Mouse (Mus musculus) kidney, adult 2 months (tissue): Measurements from ENCODE around the gene Pde1a. TPM values are rescaled to one million over a fixed set of nuclear protein-coding genes. Genes with fewer than 3 reads are reported as not detected.

Experiments
- DNase-seq: peaks from one replicate; pipeline ENCODE4 v3.0.0; 2021
- H3K27ac ChIP-seq: fragments of 200-500 bp; 2 replicates; pipeline ENCODE4 v1.5.1; 2012; ENCODE audit warnings: low read depth, low read length, control low read depth, inconsistent platforms; ENCODE audit not compliant: insufficient read depth
- H3K27me3 ChIP-seq: fragments of 200-500 bp; replicated peaks from 2 replicates; pipeline ENCODE4 v1.6.1; 2012; ENCODE audit warnings: mild to moderate bottlenecking, moderate library complexity, low read length, inconsistent platforms; ENCODE audit not compliant: control insufficient read depth, insufficient read depth
- H3K36me3 ChIP-seq: fragments of 200-500 bp; 2 replicates; pipeline ENCODE4 v1.6.1; 2012; ENCODE audit warnings: mild to moderate bottlenecking, moderate library complexity, low read length, inconsistent platforms; ENCODE audit not compliant: control insufficient read depth, insufficient read depth
- H3K4me1 ChIP-seq: fragments of 200-500 bp; 2 replicates; pipeline ENCODE4 v1.6.1; 2011; ENCODE audit warnings: low read length; ENCODE audit not compliant: control insufficient read depth, insufficient read depth
- H3K4me3 ChIP-seq: fragments of 200-500 bp; 2 replicates; pipeline ENCODE4 v1.5.1; 2011; ENCODE audit warnings: mild to moderate bottlenecking, low read depth, low read length, control low read depth; ENCODE audit not compliant: insufficient read depth
- CTCF ChIP-seq: fragments of 200-500 bp; conservative IDR thresholded peaks from 2 replicates; pipeline ENCODE4 v1.5.1; 2011; ENCODE audit warnings: low read depth, mild to moderate bottlenecking, control low read depth, low read length, moderate library complexity, mixed read lengths; ENCODE audit not compliant: insufficient read depth, insufficient read length
- POLR2A ChIP-seq: fragments of 200-500 bp; IDR thresholded peaks from one replicate; pipeline ENCODE4 v1.6.1; 2011; ENCODE audit warnings: low read depth, low read length, control low read depth
- WGBS: fragments of 180-500 bp; shearing (Covaris S2); methylation state at CpG from one replicate; pipeline ENCODE4 v1.1.7; 2018; 5-methylcytosine and 5-hydroxymethylcytosine counted together
- polyA plus RNA-seq: library from polyadenylated mRNA; depleted of rRNA; stranded (reverse); fragments of >200 nt; gene quantifications from 2 replicates; pipeline ENCODE4 v1.2.3, GENCODE M21; 2012

The Pde1a gene
- polyA plus RNA-seq, 1 experiment = 67.3 TPM

DNA sequence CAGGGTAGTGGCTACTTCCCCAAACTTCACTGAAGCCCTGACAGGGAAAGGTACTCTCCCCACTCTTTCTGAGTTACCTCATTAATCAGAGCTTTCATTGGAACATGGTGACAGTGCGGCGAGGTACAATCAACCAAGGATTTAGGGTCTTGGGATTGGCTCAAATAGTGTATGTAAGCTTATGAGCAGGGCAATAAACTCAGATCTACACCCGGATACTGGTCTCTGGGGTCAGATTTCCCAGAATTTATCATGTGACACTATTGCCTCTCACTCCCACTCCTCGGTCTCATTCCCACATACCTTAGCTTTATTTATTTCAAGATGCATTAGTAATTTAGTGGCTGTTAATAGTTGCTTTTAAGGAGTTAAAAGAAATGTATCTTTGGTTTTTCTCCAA lies 303.4 kb downstream of the Pde1a start:
- DNase-seq = no peak
- no peak for TF ChIP-seq CTCF
- TF ChIP-seq POLR2A = no peak
- H3K4me1 ChIP-seq = no peaks in the 10 kb centered on the region
- H3K4me3 ChIP-seq = no peak overlapping the region
- H3K27me3 ChIP-seq = no peaks in the 10 kb centered on the region; the same call in 1 of the 2 replicates
- no peak overlapping the region for H3K27ac ChIP-seq
- no peaks in the 10 kb centered on the region for H3K36me3 ChIP-seq
- 49% methylated on average over 4 of the region's 4 CpGs for WGBS

DNA sequence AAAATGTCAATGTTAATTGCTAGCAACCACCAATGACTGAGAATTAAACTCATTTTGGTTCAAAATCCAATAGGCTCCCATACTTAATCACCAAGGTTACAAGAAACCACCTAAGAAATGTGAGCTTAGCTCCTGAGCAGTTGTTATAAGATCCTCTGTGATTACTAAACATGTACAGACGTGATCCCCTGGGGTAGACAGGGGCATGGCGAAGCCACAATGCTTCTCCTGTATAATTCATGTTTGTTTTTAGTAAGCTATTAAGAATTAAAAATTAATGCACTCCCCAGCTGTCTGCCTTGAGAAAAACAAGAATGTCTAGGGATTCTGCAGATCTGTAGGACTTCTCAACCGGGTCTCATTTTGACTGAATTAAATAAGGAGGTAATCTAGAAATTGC lies 309.7 kb downstream of the Pde1a start:
- no peaks in the 10 kb centered on the region for H3K27me3 ChIP-seq
- DNase-seq = no peak
- WGBS = 81% methylated on average over 3 of the region's 3 CpGs
- no peak overlapping the region for H3K4me3 ChIP-seq
- TF ChIP-seq POLR2A (no peak), CTCF (no peak)
- H3K4me1 ChIP-seq = no peaks in the 10 kb centered on the region
- no peak overlapping the region for H3K27ac ChIP-seq
- no peaks in the 10 kb centered on the region for H3K36me3 ChIP-seq

DNA sequence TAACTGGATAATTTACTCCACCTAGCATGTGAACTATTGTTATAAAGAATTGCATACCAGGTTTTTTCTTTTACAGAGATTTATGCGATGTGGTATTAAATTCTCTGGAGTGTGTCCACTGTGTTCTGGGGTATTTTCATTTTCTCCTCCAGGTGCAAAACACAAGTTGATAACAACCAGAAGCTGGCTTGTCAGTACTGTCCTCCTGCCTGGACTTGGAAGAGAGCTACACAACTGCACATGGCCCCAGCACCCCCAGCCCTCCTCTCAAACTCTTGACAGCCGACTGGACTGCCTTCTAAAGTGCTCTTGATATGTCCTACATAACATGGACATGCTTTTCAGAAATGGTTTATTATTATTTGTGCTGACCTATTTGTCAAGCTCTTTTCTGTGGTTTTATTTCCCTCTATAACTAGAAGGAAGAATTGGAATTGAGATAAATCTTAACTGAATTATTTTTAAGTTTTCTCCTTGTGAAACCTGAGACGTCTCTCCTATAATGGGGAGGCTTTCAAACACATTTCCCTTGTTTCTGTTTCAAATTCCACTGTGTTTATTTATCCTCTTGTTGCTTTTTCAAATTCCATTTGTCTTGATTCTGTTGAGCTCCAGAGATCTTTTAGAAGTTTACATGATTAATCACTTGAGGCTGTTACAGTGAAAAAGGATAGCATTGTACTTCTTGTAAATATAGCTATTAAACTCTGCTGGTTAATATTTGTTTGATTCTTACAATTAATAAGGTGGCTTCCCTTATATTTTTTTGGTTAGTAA lies 313.4 kb downstream of the Pde1a start:
- Histone ChIP-seq H3K27ac (no peak overlapping the region), H3K4me3 (no peak overlapping the region), H3K4me1 (no peaks in the 10 kb centered on the region), H3K36me3 (no peaks in the 10 kb centered on the region), H3K27me3 (no peaks in the 10 kb centered on the region)
- TF ChIP-seq CTCF = no peak
- TF ChIP-seq POLR2A = no peak
- DNase-seq = no peak
- WGBS = 39% methylated on average over 3 of the region's 3 CpGs

DNA sequence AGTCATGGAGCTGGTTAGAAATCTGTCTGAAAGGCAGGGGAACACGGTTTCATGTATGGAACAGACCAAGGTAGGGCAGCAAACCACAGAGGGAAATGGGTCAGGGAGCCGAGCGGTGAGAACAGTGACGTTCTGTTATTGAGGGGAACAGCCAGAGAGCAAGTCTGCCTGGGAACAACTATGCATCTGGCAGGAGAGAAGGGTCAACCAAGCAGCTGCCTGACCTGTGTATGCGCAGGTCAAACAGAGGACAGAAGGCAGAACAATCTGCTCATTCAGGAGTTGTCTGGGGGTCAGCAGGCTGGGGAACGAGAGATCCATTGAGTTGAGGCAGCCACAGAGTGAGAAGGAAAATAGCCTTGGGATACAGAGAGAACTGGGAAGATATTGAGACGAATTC lies 330.6 kb downstream of the Pde1a start:
- WGBS = 65% methylated on average over 7 of the region's 7 CpGs
- no peak for DNase-seq
- TF ChIP-seq POLR2A (no peak), CTCF (no peak)
- no peak overlapping the region for H3K27ac ChIP-seq
- no peaks in the 10 kb centered on the region for H3K4me1 ChIP-seq
- H3K36me3 ChIP-seq = no peaks in the 10 kb centered on the region
- H3K4me3 ChIP-seq = no peak overlapping the region
- no peaks in the 10 kb centered on the region for H3K27me3 ChIP-seq

DNA sequence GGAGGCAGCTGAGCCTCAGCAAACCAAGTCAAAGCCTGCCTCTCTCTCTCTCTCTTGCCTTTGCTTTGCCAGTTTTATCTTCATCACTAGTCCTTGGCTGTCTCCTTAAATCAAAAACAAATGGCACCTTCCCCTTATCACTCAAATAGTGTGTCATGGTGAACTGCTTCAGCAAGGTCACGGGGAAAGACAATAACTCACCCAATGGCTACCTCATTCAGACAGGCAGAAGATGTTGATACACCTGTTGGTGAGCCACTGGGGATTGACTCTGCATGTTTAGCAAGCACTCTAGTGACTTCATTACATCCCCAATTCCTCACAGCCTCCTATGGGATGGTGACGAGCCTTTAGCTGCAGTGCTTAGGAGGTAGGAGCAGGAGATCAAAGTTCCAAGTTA lies 331.8 kb downstream of the Pde1a start:
- 84% methylated on average over 2 of the region's 2 CpGs for WGBS
- DNase-seq = no peak
- Histone ChIP-seq H3K27me3 (no peaks in the 10 kb centered on the region), H3K4me1 (no peaks in the 10 kb centered on the region), H3K27ac (no peak overlapping the region), H3K4me3 (no peak overlapping the region), H3K36me3 (no peaks in the 10 kb centered on the region)
- no peak for TF ChIP-seq CTCF
- TF ChIP-seq POLR2A = no peak

DNA sequence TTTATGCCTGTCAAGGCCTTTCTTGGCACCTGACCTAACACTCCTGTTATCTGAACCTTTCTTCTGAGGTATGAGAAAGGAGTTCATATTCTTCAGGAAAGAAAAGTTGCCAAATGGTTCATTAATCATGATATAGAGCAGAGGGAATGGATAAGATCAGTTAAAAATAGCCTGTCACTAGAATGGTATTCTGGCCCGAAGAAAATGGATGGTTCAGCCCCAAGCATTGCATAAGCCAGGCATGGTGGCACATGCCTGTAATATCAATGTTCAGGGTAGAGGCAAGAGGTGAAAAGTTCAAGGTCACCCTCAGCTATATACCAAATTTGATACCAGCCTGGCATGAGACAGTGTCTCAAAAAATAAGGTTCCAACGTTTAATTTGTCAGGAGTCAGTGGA lies 336.1 kb downstream of the Pde1a start:
- H3K27me3 ChIP-seq = no peaks in the 10 kb centered on the region
- TF ChIP-seq CTCF (no peak), POLR2A (no peak)
- no peak overlapping the region for H3K4me3 ChIP-seq
- WGBS = 28% methylated on average over 2 of the region's 2 CpGs
- H3K4me1 ChIP-seq = no peaks in the 10 kb centered on the region
- H3K36me3 ChIP-seq = no peaks in the 10 kb centered on the region
- no peak overlapping the region for H3K27ac ChIP-seq
- DNase-seq = no peak

DNA sequence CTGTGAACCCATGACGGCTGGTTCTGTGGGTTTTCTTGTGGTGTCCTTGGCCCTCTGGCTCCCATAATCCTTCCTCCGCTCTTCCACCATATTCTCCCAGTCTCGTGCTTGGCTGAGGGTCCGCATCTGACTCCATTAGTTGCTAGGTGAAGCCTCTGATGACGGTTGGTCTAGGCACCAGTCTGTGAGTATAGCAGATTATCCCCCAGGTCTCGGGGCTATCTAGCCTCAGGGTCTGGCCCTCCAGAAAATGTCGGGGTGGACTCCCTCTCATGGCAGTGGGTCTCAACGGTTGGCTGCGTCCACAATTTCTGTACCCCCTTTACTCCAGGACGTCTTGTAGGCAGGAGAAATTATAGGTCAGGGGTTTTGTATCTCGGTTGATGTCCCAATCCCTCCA lies 342.8 kb downstream of the Pde1a start:
- H3K27me3 ChIP-seq = no peaks in the 10 kb centered on the region
- H3K4me3 ChIP-seq = no peak overlapping the region
- TF ChIP-seq CTCF (no peak), POLR2A (no peak)
- no peaks in the 10 kb centered on the region for H3K4me1 ChIP-seq
- no peak overlapping the region for H3K27ac ChIP-seq
- no peaks in the 10 kb centered on the region for H3K36me3 ChIP-seq
- WGBS = 92% methylated on average over 11 of the region's 11 CpGs
- no peak for DNase-seq
